Mouse (Mus musculus) spleen, adult 2 months (tissue): ENCODE measurements around the gene Olfr923. TPM values are rescaled to one million over a fixed set of nuclear protein-coding genes. Genes with fewer than 3 reads are reported as not detected.
"Not testable (repeated sequence)": the region's sequence is repeated elsewhere in the genome, so short reads cannot be mapped to it uniquely, and the experiment has no call there.

Source experiments
- DNase-seq, 2 experiments: peaks; one replicate each; pipeline versions ENCODE4 v3.0.0 to v3.0.0-alpha.2; 2012 to 2021; ENCODE audit warnings: low spot score in 2 of 2, low read depth in 1 of 2
- H3K27ac ChIP-seq: fragments of 200-500 bp; 2 replicates; pipeline ENCODE4 v1.5.1; 2012; ENCODE audit warnings: low read length, inconsistent platforms; ENCODE audit not compliant: insufficient read depth
- H3K27me3 ChIP-seq: fragments of 200-500 bp; 2 replicates; pipeline ENCODE4 v1.6.1; 2012; ENCODE audit warnings: mild to moderate bottlenecking, moderate library complexity, low read length, inconsistent platforms; ENCODE audit not compliant: control insufficient read depth, insufficient read depth
- H3K36me3 ChIP-seq: fragments of 200-500 bp; 2 replicates; pipeline ENCODE4 v1.6.1; 2012; ENCODE audit warnings: mild to moderate bottlenecking, low read length, inconsistent platforms; ENCODE audit not compliant: control insufficient read depth, insufficient read depth
- H3K4me1 ChIP-seq: fragments of 200-500 bp; 2 replicates; pipeline ENCODE4 v1.6.1; 2011; ENCODE audit warnings: inconsistent platforms; ENCODE audit not compliant: control insufficient read depth, insufficient read depth, insufficient read length
- H3K4me3 ChIP-seq: fragments of 200-500 bp; 2 replicates; pipeline ENCODE4 v1.5.1; 2011; ENCODE audit warnings: mild to moderate bottlenecking, inconsistent platforms; ENCODE audit not compliant: insufficient read depth, insufficient read length; ENCODE audit errors: extremely low read depth
- CTCF ChIP-seq: fragments of 200-500 bp; IDR thresholded peaks from 2 replicates; pipeline ENCODE4 v1.5.1; 2011; ENCODE audit warnings: mild to moderate bottlenecking, inconsistent platforms; ENCODE audit not compliant: insufficient read depth, insufficient read length, insufficient replicate concordance; ENCODE audit errors: extremely low read depth
- POLR2A ChIP-seq: fragments of 200-500 bp; IDR thresholded peaks from 2 replicates; pipeline ENCODE4 v1.6.1; 2011; ENCODE audit warnings: low read depth, low read length, inconsistent platforms
- WGBS: fragments of 180-500 bp; shearing (Covaris S2); methylation state at CpG from one replicate; pipeline ENCODE4 v1.1.7; 2018; 5-methylcytosine and 5-hydroxymethylcytosine counted together
- polyA plus RNA-seq: library from polyadenylated mRNA; depleted of rRNA; stranded (reverse); fragments of >200 nt; gene quantifications from 2 replicates; pipeline ENCODE4 v1.2.3, GENCODE M21; 2012; rRNA removed

Olfr923 gene
- polyA plus RNA-seq, 1 experiment, result not detected

DNA sequence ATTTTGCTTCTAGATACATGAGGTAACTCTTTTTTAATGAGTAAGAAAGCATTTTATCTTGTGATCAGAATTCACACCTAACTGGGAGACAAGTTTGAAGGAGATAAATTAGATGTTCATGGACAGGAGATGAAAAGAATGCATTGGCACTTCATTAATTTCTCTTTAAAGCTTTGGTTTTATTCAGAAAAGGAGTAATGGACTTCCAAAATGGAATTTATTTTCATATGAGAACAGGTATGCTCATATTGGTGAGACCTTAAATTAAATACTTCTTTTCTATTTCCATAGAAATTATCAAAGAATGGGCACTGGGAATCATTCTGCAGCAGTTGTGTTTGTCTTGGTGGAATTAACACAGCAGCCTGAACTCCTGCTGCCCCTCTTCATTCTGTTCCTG lies 28.4 kb downstream of the Olfr923 start, which contains the start of gene Olfr26:
Olfr26 (plus strand) TSS at position 301 of the 400 bp plus-strand sequence.
- no peaks in the 10 kb centered on the region for H3K4me1 ChIP-seq
- DNase-seq, result no peak

GRCm38 (mm10) chr9:38874880-38875279 lies 48.5 kb downstream of the Olfr923 start:
- H3K4me3 ChIP-seq, H3K27me3 ChIP-seq, H3K36me3 ChIP-seq, DNase-seq, H3K27ac ChIP-seq, H3K4me1 ChIP-seq: not testable (repeated sequence)
- 58% methylated on average over 2 of the region's 2 CpGs for WGBS

More for the DNA sequence above, 28.4 kb downstream of the Olfr923 start, which contains the start of gene Olfr26:
- Histone ChIP-seq H3K27me3 (no peaks in the 10 kb centered on the region), H3K4me3 (no peak within 1 kb of the TSS), H3K27ac (no peak within 1 kb of the TSS), H3K36me3 (no peaks in the 10 kb centered on the region)
- TF ChIP-seq CTCF (no peak), POLR2A (no peak)

DNA sequence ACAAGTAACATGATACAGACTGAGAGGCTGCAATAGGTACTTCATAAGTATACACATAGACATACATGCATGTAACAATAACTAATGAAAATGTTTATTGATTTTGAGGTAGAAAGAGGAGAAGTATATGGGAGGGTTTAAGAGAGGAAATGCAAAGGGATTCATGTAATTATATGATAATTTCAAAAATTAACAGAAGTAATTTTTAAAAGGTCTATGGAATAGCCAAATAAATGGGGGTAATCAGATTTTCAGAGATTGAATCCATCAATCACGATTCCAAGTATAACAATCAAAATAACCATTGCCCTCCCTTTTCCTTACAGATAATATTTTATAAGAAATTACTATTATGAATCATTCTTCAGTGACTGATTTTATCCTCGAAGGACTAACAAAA lies 50.5 kb downstream of the Olfr923 start, which contains the start of gene Olfr926:
Olfr926 (plus strand) TSS at position 301 of the 400 bp plus-strand sequence.
- TF ChIP-seq CTCF (no peak), POLR2A (no peak)
- Histone ChIP-seq H3K4me3 (no peak within 1 kb of the TSS), H3K36me3 (no peaks in the 10 kb centered on the region), H3K27me3 (no peaks in the 10 kb centered on the region), H3K27ac (no peak within 1 kb of the TSS), H3K4me1 (no peaks in the 10 kb centered on the region)
- 80% methylated on average over 2 of the region's 2 CpGs for WGBS
- DNase-seq, result no peak

Other genes with a start within 250 kb of the Olfr923 start
- gene Olfr912, start 246.4 kb upstream of the Olfr923 start, polyA plus RNA-seq, result not detected in 2 replicates
- gene Olfr913, start 233.8 kb upstream of the Olfr923 start, polyA plus RNA-seq, result not detected in 2 replicates
- gene Olfr914, start 221.4 kb upstream of the Olfr923 start, polyA plus RNA-seq, result not detected in 2 replicates
- gene Olfr916, start 166.7 kb upstream of the Olfr923 start, polyA plus RNA-seq, result not detected in 2 replicates
- gene Olfr917, start 160.7 kb upstream of the Olfr923 start, polyA plus RNA-seq, result not detected in 2 replicates
- gene Olfr918, start 151.9 kb upstream of the Olfr923 start, polyA plus RNA-seq, result not detected in 2 replicates
- gene Olfr919, start 122.9 kb upstream of the Olfr923 start, polyA plus RNA-seq, result not detected in 2 replicates
- 5.1 and 5.5 TPM in 2 replicates for gene Vwa5a, start 108.3 kb upstream of the Olfr923 start, polyA plus RNA-seq
- 0.05 and 0.06 TPM in 2 replicates for gene Olfr920, start 74.2 kb upstream of the Olfr923 start, polyA plus RNA-seq
- not detected in 2 replicates for gene Olfr921, start 53.5 kb upstream of the Olfr923 start, polyA plus RNA-seq
- gene Olfr922, start 11.9 kb upstream of the Olfr923 start, polyA plus RNA-seq, result not detected in 2 replicates
- gene Olfr924, start 17.9 kb downstream of the Olfr923 start, polyA plus RNA-seq, result not detected in 2 replicates
- gene Olfr26, start 28.5 kb downstream of the Olfr923 start, polyA plus RNA-seq, result not detected in 2 replicates
- not detected in 2 replicates for gene Olfr926, start 50.6 kb downstream of the Olfr923 start, polyA plus RNA-seq
- gene Olfr930, start 103.3 kb downstream of the Olfr923 start, polyA plus RNA-seq, result not detected in 2 replicates
- not detected in 2 replicates for gene Olfr933, start 145.8 kb downstream of the Olfr923 start, polyA plus RNA-seq
- gene Olfr934, start 161.8 kb downstream of the Olfr923 start, polyA plus RNA-seq, result not detected in 2 replicates
- gene Olfr935, start 173.1 kb downstream of the Olfr923 start, polyA plus RNA-seq, result not detected in 2 replicates
- not detected in 2 replicates for gene Olfr146, start 196.8 kb downstream of the Olfr923 start, polyA plus RNA-seq
- gene Olfr937, start 238.4 kb downstream of the Olfr923 start, polyA plus RNA-seq, result not detected in 2 replicates